Mouse (Mus musculus) ES-E14 (cell line): ENCODE data around the gene Ctdsp2. TPM values are rescaled to one million over a fixed set of nuclear protein-coding genes. Genes with fewer than 3 reads are reported as not detected.

Experiments
- DNase-seq: peaks from one replicate; pipeline ENCODE4 v3.0.0-alpha.2; 2013; ENCODE audit warnings: low read depth, low spot score
- H3K27ac ChIP-seq: 2 replicates; pipeline ENCODE4 v1.5.1; 2012; ENCODE audit warnings: low read depth, mild to moderate bottlenecking, low read length, moderate library complexity, mixed read lengths; ENCODE audit not compliant: poor library complexity, insufficient read depth, severe bottlenecking
- H3K36me3 ChIP-seq: 2 replicates; pipeline ENCODE4 v1.6.1; 2012; ENCODE audit warnings: mild to moderate bottlenecking, low read length, moderate library complexity, mixed read lengths; ENCODE audit not compliant: control insufficient read depth, poor library complexity, insufficient read depth, severe bottlenecking
- H3K4me1 ChIP-seq, 2 experiments: fragments of 150-350 bp in 1 of 2; sonication (generic) in 1 of 2; 2 replicates each; pipeline ENCODE4 v1.6.1; 2012; ENCODE audit warnings: low read length in 2 of 2, mild to moderate bottlenecking in 1 of 2, mixed read lengths in 1 of 2; ENCODE audit not compliant: control insufficient read depth in 2 of 2, insufficient read depth in 2 of 2, poor library complexity in 1 of 2
- H3K4me3 ChIP-seq, 2 experiments: fragments of 150-350 bp in 1 of 2; sonication (generic) in 1 of 2; 2 replicates each; pipeline ENCODE4 v1.5.1; 2012; ENCODE audit warnings: low read length in 2 of 2, low read depth in 1 of 2, mild to moderate bottlenecking in 1 of 2, mixed read lengths in 1 of 2; ENCODE audit not compliant: insufficient read depth in 1 of 2, poor library complexity in 1 of 2, severe bottlenecking in 1 of 2
- H3K9ac ChIP-seq: 2 replicates; pipeline ENCODE4 v1.6.1; 2012; ENCODE audit warnings: low read depth, mild to moderate bottlenecking, low read length, mixed read lengths; ENCODE audit not compliant: poor library complexity, insufficient read depth, severe bottlenecking
- H3K9me3 ChIP-seq: fragments of 150-350 bp; sonication (generic); 2 replicates; pipeline ENCODE4 v1.6.1; 2012; ENCODE audit warnings: low read depth, mild to moderate bottlenecking, low read length; ENCODE audit not compliant: control insufficient read depth, insufficient read depth
- CHD2 ChIP-seq: IDR thresholded peaks from 2 replicates; pipeline ENCODE4 v1.6.1; 2014; ENCODE audit warnings: mild to moderate bottlenecking, low read depth, low read length, inconsistent platforms
- HCFC1 ChIP-seq: IDR thresholded peaks from 2 replicates; pipeline ENCODE4 v1.6.1; 2012; ENCODE audit warnings: low read length, inconsistent platforms, borderline replicate concordance; ENCODE audit not compliant: insufficient read depth
- MAFK ChIP-seq: IDR thresholded peaks from 2 replicates; pipeline ENCODE4 v1.6.1; 2014; ENCODE audit warnings: mild to moderate bottlenecking, low read depth, low read length, inconsistent platforms; ENCODE audit not compliant: insufficient read depth
- ZC3H11A ChIP-seq: IDR thresholded peaks from 2 replicates; pipeline ENCODE4 v1.6.1; 2012; ENCODE audit warnings: low read depth, mild to moderate bottlenecking, inconsistent platforms, low read length, borderline replicate concordance
- ZNF384 ChIP-seq: IDR thresholded peaks from 2 replicates; pipeline ENCODE4 v1.6.1; 2012; ENCODE audit warnings: low read depth, low read length, inconsistent platforms
- in situ Hi-C, 2 experiments: fragments of 600-800 bp; cut with MboI; formaldehyde crosslinking; loops; one replicate each; pipeline ENCODE4 v1.15.1; 2025; ENCODE audit warnings: low sequenced_read_pairs in 2 of 2, inconsistent platforms in 1 of 2; ENCODE audit not compliant: unreplicated experiment in 2 of 2
- total RNA-seq: library from RNA; depleted of rRNA; stranded (reverse); fragments of 300-350 nt; gene quantifications from 2 replicates; pipeline ENCODE4 v1.2.3, GENCODE M21; 2012

The Ctdsp2 gene
- total RNA-seq, 1 experiment: 28.5 TPM

DNA sequence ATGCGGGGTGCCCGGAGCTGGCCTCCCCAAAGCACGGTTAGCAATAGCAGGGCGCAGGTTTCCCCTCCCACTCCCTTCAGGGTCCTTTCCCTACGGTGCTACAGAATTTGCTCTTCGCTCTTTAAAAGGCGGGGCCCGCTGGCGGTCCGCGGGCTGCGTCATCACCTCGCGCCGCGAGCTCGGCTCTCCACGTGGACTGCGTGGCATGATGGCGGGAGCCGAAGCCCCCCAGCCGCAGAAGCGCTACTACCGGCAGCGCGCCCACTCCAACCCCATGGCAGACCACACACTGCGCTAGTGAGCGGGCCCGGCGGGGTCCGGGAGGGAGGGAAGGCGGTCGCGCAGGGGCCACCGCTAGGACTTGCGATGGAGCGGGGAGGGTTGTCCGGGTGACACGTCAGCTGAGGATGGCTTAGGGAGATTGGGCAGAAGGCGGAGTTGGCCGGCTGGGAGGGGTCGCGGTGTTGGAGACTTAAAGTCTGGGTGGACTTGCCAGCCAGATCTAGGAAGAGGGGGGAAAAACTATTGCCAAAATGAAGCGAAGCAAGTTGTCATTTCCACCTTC is 63.3 kb downstream of the Ctdsp2 start:
- peaks cover 19% of the 10 kb centered on the region for H3K36me3 ChIP-seq
- TF ChIP-seq CHD2: no peak
- TF ChIP-seq HCFC1: peak; percentile 83
- H3K27ac ChIP-seq: peak overlapping the region; percentile 84
- peak overlapping the region; percentile 95 for H3K9ac ChIP-seq
- H3K9me3 ChIP-seq: no peaks in the 10 kb centered on the region
- peak; percentile 82 for DNase-seq
- peaks cover 3 to 18% of the 10 kb centered on the region in 2 experiments for H3K4me1 ChIP-seq
- peak overlapping the region; percentile 87 to 96 for H3K4me3 ChIP-seq
- in situ Hi-C loops: no loop called here

DNA sequence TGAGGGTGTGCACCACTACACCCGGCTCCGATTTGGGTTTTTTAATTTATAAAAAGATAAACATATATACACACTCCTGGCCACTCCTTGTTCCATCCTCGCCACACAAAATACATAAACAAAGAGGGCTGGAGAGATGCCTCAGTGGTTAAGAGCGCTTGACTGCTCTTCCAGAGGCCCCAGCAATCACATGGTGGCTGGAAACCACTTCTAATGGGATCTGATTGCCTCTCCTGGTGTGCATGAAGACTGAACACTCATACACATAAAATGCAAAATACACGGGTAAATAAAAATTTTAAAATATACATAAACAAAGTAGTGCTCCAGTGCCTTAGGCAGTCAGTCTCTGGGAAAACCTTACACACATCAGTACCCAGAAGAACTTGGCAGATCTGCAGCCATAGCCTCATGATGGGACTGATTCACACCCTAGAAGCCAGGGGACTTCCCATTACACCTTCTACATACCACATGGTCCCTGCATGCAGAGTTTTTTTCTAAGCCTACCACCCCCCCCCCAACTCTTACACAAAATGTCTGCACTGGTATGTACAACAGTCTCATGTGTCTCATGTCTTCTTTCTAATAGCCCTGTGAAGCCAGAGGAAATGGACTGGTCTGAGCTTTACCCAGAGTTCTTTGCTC is 64.1 kb downstream of the Ctdsp2 start:
- H3K9me3 ChIP-seq: no peaks in the 10 kb centered on the region
- peak overlapping the region; percentile 87 to 96 for H3K4me3 ChIP-seq
- peak overlapping the region; percentile 95; the same call in 1 of the 2 replicates for H3K9ac ChIP-seq
- in situ Hi-C loops: no loop called here
- no peak for DNase-seq
- H3K27ac ChIP-seq: no peak overlapping the region
- peaks cover 19% of the 10 kb centered on the region for H3K36me3 ChIP-seq
- TF ChIP-seq CHD2 (no peak), ZC3H11A (no peak), ZNF384 (no peak), HCFC1 (no peak), MAFK (no peak)
- peaks cover 1 to 18% of the 10 kb centered on the region in 2 experiments for H3K4me1 ChIP-seq

DNA sequence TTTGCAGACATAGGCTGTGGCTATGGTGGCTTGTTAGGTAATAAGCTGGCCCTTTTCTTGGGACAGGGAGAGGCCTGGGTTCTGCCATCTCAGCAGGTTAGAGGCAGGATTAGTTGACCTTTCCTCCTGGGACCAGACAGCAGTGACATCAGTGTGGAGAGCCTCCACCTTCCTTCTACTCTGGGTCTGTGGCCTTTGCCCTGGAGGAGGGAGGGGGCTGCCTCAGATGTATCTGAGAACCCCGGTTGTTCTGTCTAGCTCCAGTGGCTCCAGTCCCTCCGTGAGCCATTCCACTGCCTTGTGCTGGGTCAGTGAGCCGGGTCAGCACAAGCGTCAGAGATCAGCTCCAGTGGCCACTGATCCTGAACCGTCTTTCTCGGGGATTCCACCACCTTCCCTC is 64.7 kb downstream of the Ctdsp2 start:
- Histone ChIP-seq H3K4me1 (peaks cover 0 to 13% of the 10 kb centered on the region in 2 experiments), H3K9me3 (no peaks in the 10 kb centered on the region), H3K27ac (no peak overlapping the region), H3K36me3 (peaks cover 19% of the 10 kb centered on the region), H3K9ac (no peak overlapping the region), H3K4me3 (no peak overlapping the region)
- in situ Hi-C loops: no loop called here
- DNase-seq: no peak
- TF ChIP-seq ZC3H11A (no peak), MAFK (no peak)

DNA sequence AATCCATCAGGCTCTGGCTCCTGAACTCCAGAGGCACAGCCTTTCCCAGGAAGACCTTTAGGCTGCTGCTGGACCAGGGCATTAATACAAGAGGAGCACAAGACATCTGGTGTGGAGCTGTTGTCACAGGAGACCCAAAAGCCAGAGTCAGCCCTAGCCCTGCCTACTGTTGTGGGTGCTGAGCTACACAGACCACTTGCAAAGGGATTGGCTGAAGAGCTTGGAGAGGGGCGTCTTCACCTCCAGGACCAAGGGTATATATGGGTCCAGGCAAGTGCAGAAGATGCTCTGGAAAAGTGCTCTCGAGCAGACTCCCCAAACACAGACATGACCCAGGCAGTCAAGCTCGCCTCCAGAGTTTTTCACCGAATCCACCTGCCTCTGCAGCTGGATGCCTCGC is 69.4 kb downstream of the Ctdsp2 start, which contains the start of gene Cyp27b1:
TSS of gene Cyp27b1 (plus strand) at position 297 of the 400 bp plus-strand sequence.
- Histone ChIP-seq H3K36me3 (peaks cover 19% of the 10 kb centered on the region), H3K9me3 (no peaks in the 10 kb centered on the region), H3K27ac (no peak within 1 kb of the TSS), H3K4me1 (peaks cover 0 to 6% of the 10 kb centered on the region in 2 experiments; a peak in 2 of 4 replicates), H3K4me3 (peak within 1 kb of the TSS; percentile 56 to 60), H3K9ac (peak within 1 kb of the TSS; percentile 15; the same call in 1 of the 2 replicates)
- TF ChIP-seq MAFK (no peak), HCFC1 (no peak), ZC3H11A (no peak), ZNF384 (no peak), CHD2 (no peak)
- no peak for DNase-seq
- in situ Hi-C loops: no loop called here
